Mouse (Mus musculus) liver, postnatal 0 days (tissue): ENCODE measurements around the gene Cables2.

Source experiments
- CTCF ChIP-seq: sonication (generic); IDR thresholded peaks from 2 replicates; pipeline ENCODE4 v1.5.1; 2016; ENCODE audit warnings: antibody characterized with exemption, low read depth
- EP300 ChIP-seq: IDR thresholded peaks from 2 replicates; pipeline ENCODE4 v1.6.1; 2016; ENCODE audit warnings: antibody characterized with exemption, low read depth, mild to moderate bottlenecking

GRCm38 (mm10) chr2:180320216-180320615 is 46.9 kb upstream of the Cables2 start:
- TF ChIP-seq CTCF = no peak
- TF ChIP-seq EP300 = no peak
